Mouse (Mus musculus) stomach, embryonic 14.5 days (tissue): Measurements from ENCODE around the gene Apopt1. TPM values are rescaled to one million over a fixed set of nuclear protein-coding genes. Genes with fewer than 3 reads are reported as not detected.

Experiments used
- ATAC-seq: fragments of 200-750 bp; cut with Nextera tagmentation; 2 replicates; pipeline ENCODE4 v1.8.0; 2017; ENCODE audit warnings: low read depth, moderate TSS enrichment; ENCODE audit not compliant: insufficient number of reproducible peaks, insufficient read depth, low FRiP score
- H3K27ac ChIP-seq: fragments of 300-500 bp; sonication (generic); 2 replicates; pipeline ENCODE4 v1.5.1; 2014; ENCODE audit warnings: mild to moderate bottlenecking, low read length, moderate library complexity, mixed read lengths
- H3K27me3 ChIP-seq: fragments of 300-500 bp; sonication (generic); 2 replicates; pipeline ENCODE4 v1.6.1; 2014; ENCODE audit warnings: low read length, control low read depth, mixed read lengths; ENCODE audit not compliant: control insufficient read depth, insufficient read depth
- H3K36me3 ChIP-seq: fragments of 300-500 bp; sonication (generic); 2 replicates; pipeline ENCODE4 v1.6.1; 2014; ENCODE audit warnings: mild to moderate bottlenecking, control low read depth, low read length, moderate library complexity, mixed read lengths; ENCODE audit not compliant: control insufficient read depth, insufficient read depth
- H3K4me1 ChIP-seq: fragments of 300-500 bp; sonication (generic); 2 replicates; pipeline ENCODE4 v1.6.1; 2014; ENCODE audit warnings: low read length, control low read depth, mixed read lengths; ENCODE audit not compliant: control insufficient read depth, insufficient read depth
- H3K4me2 ChIP-seq: fragments of 300-500 bp; sonication (generic); replicated peaks from 2 replicates; pipeline ENCODE4 v1.6.1; 2014; ENCODE audit warnings: low read depth, low read length, control low read depth
- H3K4me3 ChIP-seq: fragments of 300-500 bp; sonication (generic); 2 replicates; pipeline ENCODE4 v1.5.1; 2014; ENCODE audit warnings: low read depth, low read length, control low read depth
- H3K9ac ChIP-seq: fragments of 300-500 bp; sonication (generic); replicated peaks from 2 replicates; pipeline ENCODE4 v1.6.1; 2014; ENCODE audit warnings: low read depth, mild to moderate bottlenecking, control low read depth, low read length, moderate library complexity, mixed read lengths
- H3K9me3 ChIP-seq: fragments of 300-500 bp; sonication (generic); 2 replicates; pipeline ENCODE4 v1.6.1; 2016; ENCODE audit warnings: low read depth, low read length, control low read depth; ENCODE audit not compliant: control insufficient read depth
- WGBS: fragments of 180-500 bp; shearing (Covaris S2); extraction: QIAGEN DNeasy Blood & Tissue Kit; methylation state at CpG from one replicate; pipeline ENCODE4 v1.1.7; 2014; 5-methylcytosine and 5-hydroxymethylcytosine counted together
- polyA plus RNA-seq: library from polyadenylated mRNA; unstranded; fragments of >200 nt; fragmentation: Nextera tagmentation; extraction: Ambion mirVana; gene quantifications from 2 replicates; pipeline ENCODE4 v1.2.1, GENCODE M21; 2014

Apopt1 gene
- polyA plus RNA-seq, 1 experiment from 2014 or later: 60.8 TPM

DNA sequence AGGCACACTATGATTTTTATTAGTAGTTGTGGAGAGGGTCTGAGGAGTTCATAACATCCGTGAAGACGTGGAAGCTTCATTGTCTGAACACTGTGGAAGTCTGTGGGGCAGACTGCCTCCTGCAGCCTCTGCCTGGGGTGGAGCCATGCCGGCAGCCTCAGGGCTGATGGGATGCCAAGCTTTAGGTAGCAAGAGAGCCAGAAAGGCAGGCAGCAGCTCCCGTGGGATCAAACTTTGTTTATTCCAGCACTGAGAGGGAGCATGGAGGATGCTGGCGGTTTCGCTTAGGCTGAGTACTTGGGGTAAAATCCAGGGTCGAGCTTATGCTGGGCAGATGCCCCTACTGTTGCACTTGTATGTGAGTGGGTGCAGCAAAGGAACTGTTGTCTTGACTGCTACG, 84.2 kb downstream of the Apopt1 start:
- H3K27ac ChIP-seq: no peak overlapping the region
- WGBS: 82% methylated on average over 8 of the region's 8 CpGs

DNA sequence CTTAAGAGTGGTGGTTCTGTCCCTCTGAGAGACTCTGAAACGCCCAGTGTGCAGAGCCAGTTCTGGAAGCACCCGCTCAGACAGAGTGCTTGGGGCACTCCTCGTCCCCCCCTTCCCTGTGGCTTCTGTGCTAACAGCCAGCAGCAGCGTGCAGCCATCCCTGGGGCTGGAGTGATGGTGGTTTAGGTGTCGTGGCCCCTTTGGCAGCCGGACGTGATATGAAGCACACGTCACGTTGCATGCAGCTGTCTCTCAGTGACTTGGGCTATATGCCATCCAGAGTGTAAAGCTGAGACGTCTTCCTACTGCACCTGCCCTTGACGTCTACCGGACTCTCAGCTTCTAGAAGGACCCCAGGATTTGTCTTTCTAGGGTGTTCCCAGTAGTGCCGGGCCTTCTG, 85.4 kb downstream of the Apopt1 start:
- H3K4me2 ChIP-seq: no peak overlapping the region
- ATAC-seq: no peak
- no peaks in the 10 kb centered on the region for H3K27me3 ChIP-seq
- H3K36me3 ChIP-seq: peaks cover 79% of the 10 kb centered on the region
- 92% methylated on average over 13 of the region's 13 CpGs for WGBS
- no peak overlapping the region for H3K4me3 ChIP-seq
- H3K9me3 ChIP-seq: no peaks in the 10 kb centered on the region
- no peak overlapping the region for H3K9ac ChIP-seq
- H3K4me1 ChIP-seq: no peaks in the 10 kb centered on the region
- no peak overlapping the region for H3K27ac ChIP-seq

More for the DNA sequence above, 84.2 kb downstream of the Apopt1 start:
- H3K27me3 ChIP-seq: no peaks in the 10 kb centered on the region
- no peaks in the 10 kb centered on the region for H3K4me1 ChIP-seq
- no peaks in the 10 kb centered on the region for H3K9me3 ChIP-seq
- no peak overlapping the region for H3K4me2 ChIP-seq
- no peak overlapping the region for H3K4me3 ChIP-seq
- ATAC-seq: no peak
- no peak overlapping the region for H3K9ac ChIP-seq
- H3K36me3 ChIP-seq: peaks cover 73% of the 10 kb centered on the region

DNA sequence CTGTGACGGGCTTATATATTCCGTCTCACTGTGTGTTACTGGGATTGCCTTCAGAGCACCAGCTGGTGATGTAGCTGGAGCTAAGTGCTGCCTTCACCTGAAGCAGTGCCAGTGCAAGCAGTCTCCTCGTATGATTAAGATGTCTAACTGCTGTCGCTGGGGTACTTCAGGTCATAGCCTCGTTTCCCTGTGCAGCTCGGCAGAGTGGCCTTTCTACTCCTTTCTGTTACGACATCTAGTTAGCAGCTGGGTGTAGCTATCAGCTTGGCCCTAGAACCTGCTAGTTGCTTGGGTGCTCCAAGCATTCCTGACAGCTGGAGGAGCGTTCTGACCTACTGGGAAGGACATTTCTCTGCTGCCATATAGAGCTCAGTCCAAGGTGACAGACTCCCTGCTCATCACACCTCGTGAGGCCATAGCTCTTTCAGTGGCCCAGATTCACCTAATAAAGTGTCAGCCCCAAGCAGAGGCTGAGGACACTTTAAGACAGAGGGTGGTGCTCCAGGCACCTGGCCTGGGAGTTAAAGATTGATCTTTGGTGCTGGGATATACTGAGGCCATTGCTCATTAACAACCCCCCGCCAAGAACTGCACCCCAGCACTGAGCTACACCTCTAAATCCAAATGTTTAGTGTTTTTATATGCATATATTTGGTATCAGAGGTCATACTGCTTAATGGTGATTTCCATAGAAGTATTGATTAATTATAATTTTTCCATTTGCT, 87.6 kb downstream of the Apopt1 start:
- H3K27me3 ChIP-seq: no peaks in the 10 kb centered on the region
- no peak overlapping the region for H3K9ac ChIP-seq
- no peaks in the 10 kb centered on the region for H3K4me1 ChIP-seq
- no peak for ATAC-seq
- 85% methylated on average over 10 of the region's 10 CpGs for WGBS
- H3K4me2 ChIP-seq: no peak overlapping the region
- no peaks in the 10 kb centered on the region for H3K9me3 ChIP-seq
- H3K36me3 ChIP-seq: peaks cover 72% of the 10 kb centered on the region
- no peak overlapping the region for H3K27ac ChIP-seq
- no peak overlapping the region for H3K4me3 ChIP-seq

DNA sequence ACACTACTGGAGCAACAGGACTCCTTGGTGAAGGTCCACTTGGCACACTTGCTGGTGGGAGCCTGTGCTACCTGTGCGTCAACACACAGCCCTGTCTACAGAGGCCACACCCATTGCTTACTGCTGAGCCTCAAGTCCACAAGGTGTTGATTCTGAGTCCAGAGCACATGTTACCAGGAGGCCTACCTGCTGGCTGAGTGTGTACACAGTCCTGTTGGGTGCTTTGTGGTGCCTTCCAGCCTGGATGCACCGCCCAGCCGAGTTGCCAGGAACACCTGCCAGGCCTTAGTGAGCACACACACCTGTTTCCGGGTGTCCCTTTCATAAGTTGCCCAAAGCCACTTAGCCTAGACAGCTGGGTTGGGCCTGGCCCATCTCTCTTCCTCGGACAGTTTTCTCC, 90.5 kb downstream of the Apopt1 start:
- Histone ChIP-seq H3K9ac (no peak overlapping the region), H3K27me3 (no peaks in the 10 kb centered on the region), H3K4me3 (no peak overlapping the region), H3K4me2 (no peak overlapping the region), H3K4me1 (no peaks in the 10 kb centered on the region), H3K36me3 (peaks cover 70% of the 10 kb centered on the region), H3K27ac (no peak overlapping the region), H3K9me3 (no peaks in the 10 kb centered on the region)
- 69% methylated on average over 5 of the region's 5 CpGs for WGBS
- ATAC-seq: peak; percentile 39

Other genes starting within 250 kb of the Apopt1 start
- 38.4 and 42.6 TPM in 2 replicates for gene Gm266, start 227.4 kb upstream of the Apopt1 start, polyA plus RNA-seq
- 448 and 475 TPM in 2 replicates for gene Eif5, start 175.2 kb upstream of the Apopt1 start, polyA plus RNA-seq
- 58.5 and 58.9 TPM in 2 replicates for gene Mark3, start 138.7 kb upstream of the Apopt1 start, polyA plus RNA-seq
- gene Ckb, start 40.9 kb upstream of the Apopt1 start, polyA plus RNA-seq: 548 and 555 TPM in 2 replicates
- gene Trmt61a, start 35.2 kb upstream of the Apopt1 start, polyA plus RNA-seq: 7.8 and 9.2 TPM in 2 replicates
- gene Bag5, start within 50 bp of the Apopt1 start, polyA plus RNA-seq: 49.8 and 58.0 TPM in 2 replicates
- gene Klc1, start 45.6 kb downstream of the Apopt1 start, polyA plus RNA-seq: 111 and 120 TPM in 2 replicates
- gene Xrcc3, start 100.6 kb downstream of the Apopt1 start, polyA plus RNA-seq: 13.7 and 15.4 TPM in 2 replicates
- 129 and 135 TPM in 2 replicates for gene Zfyve21, start 100.9 kb downstream of the Apopt1 start, polyA plus RNA-seq
- gene Ppp1r13b, start 194.8 kb downstream of the Apopt1 start, polyA plus RNA-seq: 20.9 and 23.9 TPM in 2 replicates